Mouse (Mus musculus) liver, embryonic 13.5 days (tissue): Measurements from ENCODE around the gene Dnal4. TPM values are rescaled to one million over a fixed set of nuclear protein-coding genes. Genes with fewer than 3 reads are reported as not detected.

Source experiments
- ATAC-seq: fragments of 200-750 bp; cut with Nextera tagmentation; 2 replicates; pipeline ENCODE4 v1.8.0; 2017; ENCODE audit warnings: low read depth, mild to moderate bottlenecking, moderate number of reproducible peaks, moderate library complexity
- DNase-seq: peaks from one replicate; pipeline ENCODE4 v3.0.0; 2022
- H3K27ac ChIP-seq: fragments of 300-500 bp; sonication (generic); 2 replicates; pipeline ENCODE4 v1.5.1; 2015; ENCODE audit warnings: moderate library complexity, mild to moderate bottlenecking, inconsistent platforms
- H3K27me3 ChIP-seq: fragments of 300-500 bp; sonication (generic); 2 replicates; pipeline ENCODE4 v1.6.1; 2015; ENCODE audit warnings: mild to moderate bottlenecking, inconsistent platforms
- H3K36me3 ChIP-seq: fragments of 300-500 bp; sonication (generic); 2 replicates; pipeline ENCODE4 v1.6.1; 2015; ENCODE audit warnings: mild to moderate bottlenecking, inconsistent platforms
- H3K4me1 ChIP-seq: fragments of 300-500 bp; sonication (generic); replicated peaks from 2 replicates; pipeline ENCODE4 v1.6.1; 2015; ENCODE audit warnings: inconsistent platforms
- H3K4me2 ChIP-seq: fragments of 300-500 bp; sonication (generic); 2 replicates; pipeline ENCODE4 v1.6.1; 2015; ENCODE audit warnings: inconsistent platforms, mild to moderate bottlenecking, moderate library complexity
- H3K4me3 ChIP-seq: fragments of 300-500 bp; sonication (generic); replicated peaks from 2 replicates; pipeline ENCODE4 v1.5.1; 2015; ENCODE audit warnings: mild to moderate bottlenecking, inconsistent platforms
- H3K9ac ChIP-seq: fragments of 300-500 bp; sonication (generic); 2 replicates; pipeline ENCODE4 v1.6.1; 2015; ENCODE audit warnings: mild to moderate bottlenecking, inconsistent platforms
- H3K9me3 ChIP-seq: fragments of 300-500 bp; sonication (generic); replicated peaks from 2 replicates; pipeline ENCODE4 v1.6.1; 2016; ENCODE audit warnings: inconsistent platforms
- WGBS: fragments of 180-500 bp; shearing (Covaris S2); methylation state at CpG from one replicate; pipeline ENCODE4 v1.1.7; 2015; ENCODE audit not compliant: insufficient replicate concordance; 5-methylcytosine and 5-hydroxymethylcytosine counted together
- polyA plus RNA-seq: library from polyadenylated mRNA; unstranded; fragments of >200 nt; fragmentation: Nextera tagmentation; extraction: Ambion mirVana; gene quantifications from 2 replicates; pipeline ENCODE4 v1.2.1, GENCODE M21; 2015

Dnal4 gene
- polyA plus RNA-seq, 1 experiment from 2014 or later: 9.1 TPM

DNA sequence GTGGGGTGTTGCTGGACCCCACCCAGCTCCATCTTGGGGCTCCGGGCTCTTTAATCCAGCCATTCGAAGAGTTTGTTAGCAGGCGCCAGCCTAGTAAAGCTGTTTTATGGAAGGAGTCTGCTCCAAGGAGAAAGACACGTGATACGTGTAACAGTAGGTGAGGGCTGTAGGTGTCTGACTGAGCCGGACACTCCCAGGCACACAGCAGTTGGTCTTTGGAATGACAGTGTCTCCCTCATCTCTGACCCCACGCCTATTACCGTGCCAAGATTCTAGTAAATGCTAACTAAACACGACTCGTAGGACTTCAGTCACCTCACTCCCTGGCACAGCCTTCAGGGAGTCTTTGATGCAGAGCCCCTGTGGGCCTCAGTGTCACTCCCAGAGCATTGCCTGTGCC, 32.3 kb downstream of the Dnal4 start:
- Histone ChIP-seq H3K4me1 (peaks cover 28% of the 10 kb centered on the region), H3K27ac (no peak overlapping the region), H3K4me2 (no peak overlapping the region), H3K9me3 (no peaks in the 10 kb centered on the region), H3K36me3 (no peaks in the 10 kb centered on the region), H3K4me3 (no peak overlapping the region), H3K9ac (no peak overlapping the region), H3K27me3 (no peaks in the 10 kb centered on the region)
- DNase-seq: no peak
- ATAC-seq: no peak
- WGBS: 81% methylated on average over 10 of the region's 10 CpGs

DNA sequence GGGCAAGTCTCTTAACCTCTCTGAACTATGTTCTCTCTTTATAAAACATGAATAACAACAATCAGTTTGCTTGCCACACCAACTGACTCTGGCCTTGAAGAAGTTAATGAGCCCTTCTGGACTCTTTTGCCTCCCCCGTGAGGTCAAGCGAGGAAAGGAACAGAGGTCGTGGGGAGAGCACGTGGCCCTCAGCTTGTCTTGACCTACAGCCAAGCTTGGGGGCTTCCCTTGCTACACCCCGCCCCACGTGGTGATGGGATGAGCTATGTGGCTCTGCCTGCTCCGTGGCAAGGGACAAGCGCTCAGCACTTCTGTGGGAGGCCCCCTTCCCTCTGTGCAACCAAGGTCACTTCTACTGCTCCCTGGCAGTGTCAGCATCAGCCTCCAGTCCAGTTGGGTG, 32.9 kb downstream of the Dnal4 start:
- Histone ChIP-seq H3K4me3 (no peak overlapping the region), H3K9ac (no peak overlapping the region), H3K4me2 (no peak overlapping the region), H3K36me3 (no peaks in the 10 kb centered on the region), H3K27ac (no peak overlapping the region), H3K4me1 (peaks cover 34% of the 10 kb centered on the region), H3K27me3 (no peaks in the 10 kb centered on the region), H3K9me3 (no peaks in the 10 kb centered on the region)
- DNase-seq (no peak), ATAC-seq (no peak)
- WGBS: 69% methylated on average over 8 of the region's 8 CpGs

DNA sequence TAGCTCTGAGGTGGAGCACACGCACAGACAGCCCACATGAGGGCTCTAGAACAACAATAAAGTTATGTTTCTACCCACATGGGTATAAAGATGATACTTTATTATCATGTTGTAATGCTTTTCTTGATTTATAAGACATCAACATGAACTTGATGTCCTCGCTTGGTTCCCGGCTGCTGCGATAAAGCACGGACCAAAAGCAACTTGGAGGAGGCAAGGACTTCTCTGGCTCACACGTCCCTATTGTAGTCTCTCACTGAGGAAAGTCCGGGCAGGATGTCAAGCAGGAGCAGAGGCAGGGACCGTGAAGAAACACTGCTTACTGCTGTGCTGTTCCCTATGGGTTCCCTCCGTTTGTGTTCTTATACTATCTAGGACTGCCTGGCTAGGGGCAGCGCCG, 33.6 kb downstream of the Dnal4 start:
- no peaks in the 10 kb centered on the region for H3K9me3 ChIP-seq
- no peak for ATAC-seq
- 81% methylated on average over 11 of the region's 11 CpGs for WGBS
- peaks cover 5% of the 10 kb centered on the region; the same call in 1 of the 2 replicates for H3K36me3 ChIP-seq
- H3K4me1 ChIP-seq: peaks cover 40% of the 10 kb centered on the region
- no peaks in the 10 kb centered on the region for H3K27me3 ChIP-seq
- H3K27ac ChIP-seq: no peak overlapping the region
- no peak overlapping the region for H3K4me2 ChIP-seq
- H3K9ac ChIP-seq: no peak overlapping the region
- DNase-seq: no peak
- no peak overlapping the region for H3K4me3 ChIP-seq

DNA sequence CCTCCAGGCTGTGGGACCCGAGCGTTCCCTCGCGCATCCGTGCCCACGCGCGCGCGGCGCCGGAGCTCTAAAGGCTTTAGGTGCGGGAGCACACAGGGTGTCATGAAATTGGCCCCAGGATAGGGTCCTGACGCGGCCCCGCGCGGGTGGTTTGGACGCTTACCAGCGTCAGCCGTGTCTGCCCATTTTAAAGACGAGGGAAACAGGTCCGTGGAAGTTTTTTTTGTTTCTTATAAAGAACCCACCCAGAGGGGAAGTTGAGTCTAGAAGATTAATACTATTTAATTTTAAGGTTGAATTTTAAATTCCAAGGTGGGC, 35.0 kb downstream of the Dnal4 start:
- peak overlapping the region; percentile 92 for H3K9ac ChIP-seq
- no peaks in the 10 kb centered on the region for H3K27me3 ChIP-seq
- no peak for ATAC-seq
- H3K4me1 ChIP-seq: peaks cover 40% of the 10 kb centered on the region
- peak overlapping the region; percentile 93 for H3K4me3 ChIP-seq
- WGBS: 0% methylated on average over 23 of the region's 23 CpGs
- peaks cover 15% of the 10 kb centered on the region for H3K36me3 ChIP-seq
- H3K27ac ChIP-seq: peak overlapping the region; percentile 59; the same call in 1 of the 2 replicates
- H3K9me3 ChIP-seq: no peaks in the 10 kb centered on the region
- H3K4me2 ChIP-seq: peak overlapping the region; percentile 95
- DNase-seq: no peak

DNA sequence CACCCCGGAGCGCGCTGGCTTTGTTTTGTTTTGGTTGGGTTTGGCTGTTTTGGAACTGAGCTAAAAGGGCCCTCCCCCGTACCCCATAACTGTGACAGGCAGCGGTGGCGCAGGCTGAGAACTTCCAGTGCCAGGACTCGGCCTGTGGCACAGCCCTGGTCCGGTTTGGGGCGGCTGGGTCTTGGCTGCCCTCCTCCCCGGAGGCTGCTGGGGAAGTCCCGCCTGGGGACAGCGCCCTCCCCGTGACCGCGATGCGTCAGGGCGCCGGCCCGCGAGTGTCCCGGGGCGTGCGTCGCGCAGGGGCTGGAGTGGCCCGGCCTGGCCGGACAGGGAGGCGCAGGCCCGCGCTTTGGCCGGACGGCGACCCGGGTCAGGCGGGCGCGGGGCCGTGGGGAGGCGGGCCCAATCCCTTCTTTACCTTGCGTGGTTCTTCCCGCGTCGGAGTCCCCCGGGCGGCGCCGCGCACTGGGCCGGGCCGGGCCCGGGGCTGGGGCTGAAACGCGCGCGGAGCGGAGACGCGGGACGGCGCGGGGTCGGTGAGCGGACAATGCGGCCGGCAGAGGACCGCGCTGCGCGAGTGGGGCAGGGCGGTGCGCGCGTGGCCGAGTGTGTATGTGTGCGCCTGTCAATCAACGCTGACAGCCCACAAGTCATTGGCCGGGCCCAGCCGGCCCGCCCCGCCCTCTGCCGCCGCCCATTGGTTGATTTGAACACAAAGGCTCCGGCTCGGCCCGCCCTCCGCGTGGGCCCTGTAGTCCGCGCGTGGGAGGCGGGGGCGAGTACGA, 35.5 kb downstream of the Dnal4 start, which contains the start of gene Sun2:
Gene Sun2 (minus strand): TSS at position 616 of the 785 bp plus-strand sequence.
- Histone ChIP-seq H3K36me3 (peaks cover 21% of the 10 kb centered on the region), H3K27ac (peak within 1 kb of the TSS; percentile 59), H3K27me3 (no peaks in the 10 kb centered on the region), H3K9me3 (no peaks in the 10 kb centered on the region), H3K4me1 (peaks cover 40% of the 10 kb centered on the region), H3K4me2 (peak within 1 kb of the TSS; percentile 95), H3K9ac (peak within 1 kb of the TSS; percentile 92), H3K4me3 (peak within 1 kb of the TSS; percentile 93)
- DNase-seq (peak; percentile 83), ATAC-seq (peak; percentile 90)
- under 1% methylated on average over 93 of the region's 93 CpGs for WGBS

DNA sequence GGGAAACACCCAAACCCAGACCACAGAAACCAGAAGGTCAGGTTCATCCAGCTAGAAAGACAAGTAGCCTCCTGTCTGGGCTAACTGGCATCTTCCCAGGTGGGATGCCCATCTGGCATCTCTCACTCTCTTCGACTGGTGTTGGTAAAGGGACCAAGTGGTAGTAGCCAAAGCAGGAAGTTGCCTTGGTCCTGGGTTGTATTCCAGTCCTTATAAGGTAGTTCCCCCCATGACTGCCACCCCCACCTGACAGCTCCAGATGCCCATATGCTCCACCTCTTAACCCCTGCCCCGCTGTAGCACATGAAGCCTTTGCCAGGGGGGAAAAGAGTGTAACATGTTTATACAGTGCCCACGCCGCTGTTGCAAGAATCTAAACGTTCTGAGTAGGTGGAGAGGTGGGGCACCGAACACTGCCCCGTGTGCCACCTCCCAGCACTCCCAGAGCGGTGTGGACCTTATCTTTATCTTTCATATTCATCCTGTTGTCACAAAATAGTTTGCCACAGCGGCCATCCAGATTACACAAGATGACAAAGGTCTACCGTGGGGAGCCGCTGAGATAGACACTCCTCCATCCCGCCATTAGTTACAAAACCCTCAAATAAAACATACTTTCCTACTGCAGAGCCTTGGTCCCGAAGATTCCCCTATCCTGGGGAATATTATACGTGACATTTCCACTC, 36.3 kb downstream of the Dnal4 start:
- Histone ChIP-seq H3K4me1 (peaks cover 40% of the 10 kb centered on the region), H3K9me3 (no peaks in the 10 kb centered on the region), H3K36me3 (peaks cover 28% of the 10 kb centered on the region), H3K9ac (peak overlapping the region; percentile 92), H3K27me3 (no peaks in the 10 kb centered on the region), H3K27ac (peak overlapping the region; percentile 59; the same call in 1 of the 2 replicates), H3K4me3 (peak overlapping the region; percentile 93), H3K4me2 (peak overlapping the region; percentile 95)
- no peak for ATAC-seq
- DNase-seq: no peak
- WGBS: 7% methylated on average over 14 of the region's 14 CpGs

DNA sequence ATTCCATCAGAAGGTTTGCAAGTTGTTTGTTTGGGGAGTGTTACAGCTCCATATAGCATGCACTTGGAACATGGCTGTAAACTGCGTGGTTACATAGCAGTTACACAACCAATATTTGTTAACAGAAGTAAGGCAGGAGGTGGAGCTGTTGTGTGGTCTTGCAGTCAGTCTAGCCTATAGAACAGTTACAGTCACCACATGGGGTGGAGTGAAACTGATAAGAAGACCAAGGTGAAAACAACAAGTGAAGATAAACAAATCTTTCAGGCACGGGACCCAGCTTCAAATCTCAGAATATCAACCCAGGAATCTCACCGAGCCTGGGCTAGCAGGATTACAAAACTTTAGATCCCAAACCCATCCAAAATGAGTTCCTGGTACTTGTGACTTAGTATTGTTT, 36.9 kb downstream of the Dnal4 start:
- Histone ChIP-seq H3K9ac (no peak overlapping the region), H3K27ac (no peak overlapping the region), H3K4me3 (peak overlapping the region; percentile 93), H3K9me3 (no peaks in the 10 kb centered on the region), H3K27me3 (no peaks in the 10 kb centered on the region), H3K4me1 (peaks cover 41% of the 10 kb centered on the region), H3K36me3 (peaks cover 32% of the 10 kb centered on the region), H3K4me2 (peak overlapping the region; percentile 95)
- WGBS: 31% methylated on average over 3 of the region's 3 CpGs
- DNase-seq (no peak), ATAC-seq (no peak)

DNA sequence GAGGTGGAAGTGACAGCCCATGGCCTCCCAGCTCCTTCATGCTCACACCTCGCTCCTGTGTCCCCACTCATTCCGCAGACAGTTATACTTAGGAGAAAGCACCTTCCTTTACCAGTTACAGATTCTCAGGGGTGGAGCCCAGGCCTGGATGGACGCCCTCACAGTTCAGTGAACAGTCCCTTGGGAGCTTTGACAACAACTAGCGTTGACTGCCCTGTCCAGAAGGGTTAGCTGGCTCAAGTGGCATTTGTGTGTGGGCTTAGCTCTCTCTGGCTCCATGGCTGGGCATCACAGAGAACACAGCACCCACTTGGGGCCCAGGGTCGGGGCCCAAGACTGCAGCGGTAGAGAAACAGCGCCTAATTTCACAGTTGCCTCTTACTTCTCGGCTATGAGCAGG, 43.3 kb downstream of the Dnal4 start:
- Histone ChIP-seq H3K27ac (no peak overlapping the region), H3K4me2 (no peak overlapping the region), H3K9me3 (no peaks in the 10 kb centered on the region), H3K4me3 (no peak overlapping the region), H3K9ac (no peak overlapping the region), H3K4me1 (peaks cover 4% of the 10 kb centered on the region; the same call in 1 of the 2 replicates), H3K27me3 (no peaks in the 10 kb centered on the region), H3K36me3 (peaks cover 60% of the 10 kb centered on the region)
- ATAC-seq: no peak
- DNase-seq: no peak
- WGBS: 79% methylated on average over 8 of the region's 8 CpGs

DNA sequence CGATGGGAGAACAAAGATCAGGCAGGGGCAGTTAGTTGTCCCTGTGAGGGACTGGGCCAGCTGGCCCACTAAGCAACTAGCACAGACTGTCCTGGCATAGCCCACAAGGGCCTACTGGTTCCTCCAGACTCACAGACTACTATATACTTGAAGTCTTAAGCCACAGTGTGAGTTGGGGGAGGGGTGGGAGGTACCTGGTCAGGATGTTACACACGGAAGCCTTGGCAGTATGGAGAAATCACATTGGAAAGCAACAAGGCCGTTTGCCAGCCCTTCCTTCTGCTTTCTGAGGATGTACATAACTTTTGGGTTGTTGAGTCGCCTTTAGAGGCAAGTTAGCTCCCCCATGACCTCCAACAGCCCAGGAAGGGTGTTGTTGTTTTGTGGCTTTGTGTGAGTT, 44.0 kb downstream of the Dnal4 start:
- no peak for DNase-seq
- H3K4me2 ChIP-seq: no peak overlapping the region
- no peak overlapping the region for H3K4me3 ChIP-seq
- WGBS: 56% methylated on average over 4 of the region's 4 CpGs
- H3K4me1 ChIP-seq: peaks cover 2% of the 10 kb centered on the region; the same call in 1 of the 2 replicates
- H3K9ac ChIP-seq: no peak overlapping the region
- no peaks in the 10 kb centered on the region for H3K9me3 ChIP-seq
- no peak for ATAC-seq
- H3K27ac ChIP-seq: no peak overlapping the region
- no peaks in the 10 kb centered on the region for H3K27me3 ChIP-seq
- H3K36me3 ChIP-seq: peaks cover 62% of the 10 kb centered on the region

DNA sequence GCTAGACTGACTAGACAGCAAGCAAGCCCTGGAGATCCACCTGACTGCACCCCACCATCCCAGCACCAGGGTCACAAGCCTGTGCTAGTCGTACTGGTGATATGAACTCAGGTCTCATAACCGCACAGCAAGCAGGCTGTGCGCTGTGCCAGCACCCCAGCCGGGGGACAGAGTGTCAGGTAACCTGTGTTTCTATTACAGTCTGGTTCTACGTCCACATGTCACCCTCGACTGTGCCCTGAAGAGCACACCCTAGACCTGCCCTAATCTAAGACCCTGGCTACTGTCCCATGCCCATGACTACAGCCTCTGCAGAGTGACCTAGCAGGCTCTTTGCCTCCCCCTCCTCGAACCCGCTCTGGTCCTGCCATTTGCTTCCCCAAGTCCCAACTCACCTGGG, 44.5 kb downstream of the Dnal4 start:
- H3K4me3 ChIP-seq: no peak overlapping the region
- no peak overlapping the region for H3K9ac ChIP-seq
- peaks cover 62% of the 10 kb centered on the region for H3K36me3 ChIP-seq
- DNase-seq (no peak), ATAC-seq (no peak)
- no peak overlapping the region for H3K27ac ChIP-seq
- peaks cover 2% of the 10 kb centered on the region; the same call in 1 of the 2 replicates for H3K4me1 ChIP-seq
- WGBS: 88% methylated on average over 8 of the region's 8 CpGs
- no peaks in the 10 kb centered on the region for H3K27me3 ChIP-seq
- no peak overlapping the region for H3K4me2 ChIP-seq
- H3K9me3 ChIP-seq: no peaks in the 10 kb centered on the region

DNA sequence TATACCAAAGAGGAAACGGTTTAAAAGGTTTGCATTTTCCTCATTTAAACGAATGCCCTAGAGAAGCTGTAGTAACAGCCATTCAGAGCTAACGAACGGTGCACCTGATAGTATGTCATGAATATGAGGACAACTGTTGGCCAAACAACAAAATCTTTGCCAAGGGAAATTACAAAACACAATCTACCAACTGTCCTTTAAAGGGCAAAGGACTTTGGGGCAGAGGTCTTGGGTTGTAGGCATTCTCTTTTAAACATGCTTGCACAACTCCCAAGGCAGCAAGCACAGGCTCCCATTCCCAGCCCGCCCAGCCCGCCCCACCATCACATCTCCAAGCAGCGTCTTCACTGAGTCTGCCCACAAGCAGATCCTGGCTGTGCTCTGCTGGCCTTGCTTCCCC, 46.1 kb downstream of the Dnal4 start:
- Histone ChIP-seq H3K9me3 (no peaks in the 10 kb centered on the region), H3K9ac (no peak overlapping the region), H3K27ac (no peak overlapping the region), H3K4me1 (peaks cover 2% of the 10 kb centered on the region; the same call in 1 of the 2 replicates), H3K36me3 (peaks cover 62% of the 10 kb centered on the region), H3K4me2 (no peak overlapping the region), H3K4me3 (no peak overlapping the region), H3K27me3 (no peaks in the 10 kb centered on the region)
- ATAC-seq (no peak), DNase-seq (no peak)
- 84% methylated on average over 7 of the region's 7 CpGs for WGBS
